Mouse (Mus musculus): ENCODE results near the gene Gpsm2. TPM values are rescaled to one million over a fixed set of nuclear protein-coding genes. Genes with fewer than 3 reads are reported as not detected.

Gpsm2 gene
- total RNA-seq (2023; ENCODE audit: inconsistent age) = 0.27 to 2.0 TPM in 2 of 4 replicates, not detected in the others

GRCm38 (mm10) chr3:108722036-108722872, at the start of gene Gpsm2:
Gpsm2 (minus strand) TSS chr3:108722309.

GRCm38 (mm10) chr3:108739045-108739708, 17.1 kb upstream of the Gpsm2 start, which contains the start of gene Aknad1:
Aknad1 (plus strand) TSS chr3:108739658.

GRCm38 (mm10) chr3:108653710-108654379, 68.3 kb downstream of the Gpsm2 start, which contains the start of gene Clcc1:
Clcc1 (plus strand) TSS chr3:108653913.

Other genes with a start within 250 kb of the Gpsm2 start
- gene 1700013F07Rik, start 188.2 kb downstream of the Gpsm2 start, total RNA-seq (2023; ENCODE audit: inconsistent age) = not detected in 4 replicates
- 0.16 TPM in 1 of 4 replicates, not detected in the others for gene 5330417C22Rik, start 185.8 kb downstream of the Gpsm2 start, total RNA-seq (2023; ENCODE audit: inconsistent age)
- gene Tmem167b, start 159.8 kb downstream of the Gpsm2 start, total RNA-seq (2023; ENCODE audit: inconsistent age) = 41.7 to 42.7 TPM (median 42.1 TPM) in 4 replicates
- 30.3 to 40.4 TPM (median 31.9 TPM) in 4 replicates for gene Taf13, start 150.6 kb downstream of the Gpsm2 start, total RNA-seq (2023; ENCODE audit: inconsistent age)
- 16.9 to 29.3 TPM (median 24.5 TPM) in 4 replicates for gene Wdr47, start 131.0 kb downstream of the Gpsm2 start, total RNA-seq (2023; ENCODE audit: inconsistent age)
- gene Clcc1, start 68.4 kb downstream of the Gpsm2 start, total RNA-seq (2023; ENCODE audit: inconsistent age) = 31.9 to 37.1 TPM (median 34.7 TPM) in 4 replicates
- not detected in 4 replicates for gene Aknad1, start 17.3 kb upstream of the Gpsm2 start, total RNA-seq (2023; ENCODE audit: inconsistent age)
- 65.6 to 82.9 TPM (median 74.6 TPM) in 4 replicates for gene Stxbp3, start 118.2 kb upstream of the Gpsm2 start, total RNA-seq (2023; ENCODE audit: inconsistent age)
- 0.93 to 2.3 TPM (median 1.5 TPM) in 4 replicates for gene Fndc7, start 167.7 kb upstream of the Gpsm2 start, total RNA-seq (2023; ENCODE audit: inconsistent age)
- gene Prpf38b, start 189.4 kb upstream of the Gpsm2 start, total RNA-seq (2023; ENCODE audit: inconsistent age) = 231 to 260 TPM (median 255 TPM) in 4 replicates
- not detected in 4 replicates for gene Henmt1, start 217.6 kb upstream of the Gpsm2 start, total RNA-seq (2023; ENCODE audit: inconsistent age)
- gene Gm9857, start 218.1 kb upstream of the Gpsm2 start, total RNA-seq (2023; ENCODE audit: inconsistent age) = not detected in 4 replicates

Data from B cell, adult (primary cell).